Comparison of ENCODE assay signal across 8 mouse cellular contexts in genomic region chr1:160211597-160212122, GRCm38 (mm10). TPM values are rescaled to one million over a fixed set of nuclear protein-coding genes. Genes with fewer than 3 reads are reported as not detected.
DNase-seq lines count a peak whose midpoint lies in the region; ATAC-seq and TF ChIP-seq lines count a peak whose summit lies in the region.

No protein-coding gene starts in this region.

- H3K36me3 ChIP-seq in kidney, postnatal 0 days (ENCODE audit: insufficient read depth, low read length) = peaks cover 9% of the 10 kb centered on the region; the same call in 1 of the 2 replicates
- no peaks in the 10 kb centered on the region; the same call in 1 of the 2 replicates for H3K36me3 ChIP-seq in embryonic facial prominence, embryonic 11.5 days (replicated peaks; ENCODE audit: control insufficient read depth, insufficient read depth, low read depth, low read length)
- H3K36me3 ChIP-seq in neural tube, embryonic 13.5 days = peaks cover 15% of the 10 kb centered on the region

- H3K4me2 ChIP-seq in kidney, postnatal 0 days (ENCODE audit: low read length) = peak overlapping the region; percentile 56
- H3K4me2 ChIP-seq in embryonic facial prominence, embryonic 11.5 days (ENCODE audit: low read depth, low read length) = peak overlapping the region; percentile 48
- H3K4me2 ChIP-seq in neural tube, embryonic 13.5 days = peak overlapping the region; percentile 85

- 1% methylated on average over 8 of the region's 8 CpGs for WGBS in kidney, postnatal 0 days
- WGBS in embryonic facial prominence, embryonic 11.5 days = 3% methylated on average over 8 of the region's 8 CpGs
- WGBS in large intestine, adult 2 months = under 1% methylated on average over 8 of the region's 8 CpGs
- WGBS in neural tube, embryonic 13.5 days = 1% methylated on average over 8 of the region's 8 CpGs

- peak; percentile 15 for DNase-seq in kidney, postnatal 0 days (ENCODE audit: low spot score)
- DNase-seq in kidney, postnatal 25 days = no peak
- DNase-seq in embryonic facial prominence, embryonic 11.5 days (ENCODE audit: low spot score) = no peak
- peak; percentile 16 for DNase-seq in large intestine, adult 2 months (ENCODE audit: low read depth, low spot score)
- DNase-seq in thymus, postnatal 36 days = no peak
- no peak for DNase-seq in adrenal gland, adult 2 months
- no peak for DNase-seq in left cerebral cortex, adult 11 months (ENCODE audit: low spot score)

- H3K9me3 ChIP-seq in kidney, postnatal 0 days (replicated peaks; ENCODE audit: low read length) = no peaks in the 10 kb centered on the region
- no peaks in the 10 kb centered on the region for H3K9me3 ChIP-seq in embryonic facial prominence, embryonic 11.5 days (replicated peaks; ENCODE audit: control insufficient read depth, low read length)
- no peaks in the 10 kb centered on the region for H3K9me3 ChIP-seq in neural tube, embryonic 13.5 days

- peaks cover 6% of the 10 kb centered on the region; the same call in 1 of the 2 replicates for H3K4me1 ChIP-seq in kidney, postnatal 0 days (replicated peaks; ENCODE audit: insufficient read depth, low read length)
- H3K4me1 ChIP-seq in embryonic facial prominence, embryonic 11.5 days (ENCODE audit: control insufficient read depth, insufficient read depth, low read length) = no peaks in the 10 kb centered on the region
- peaks cover 35% of the 10 kb centered on the region for H3K4me1 ChIP-seq in neural tube, embryonic 13.5 days (replicated peaks)

- H3K4me3 ChIP-seq in kidney, postnatal 0 days (replicated peaks; ENCODE audit: low read depth, low read length) = peak overlapping the region; percentile 69
- H3K4me3 ChIP-seq in embryonic facial prominence, embryonic 11.5 days (ENCODE audit: low read depth, low read length) = peak overlapping the region; percentile 76
- H3K4me3 ChIP-seq in neural tube, embryonic 13.5 days = peak overlapping the region; percentile 79

- H3K27ac ChIP-seq in kidney, postnatal 0 days = peak overlapping the region; percentile 91
- no peak overlapping the region for H3K27ac ChIP-seq in embryonic facial prominence, embryonic 11.5 days (replicated peaks; ENCODE audit: low read depth, low read length)
- H3K27ac ChIP-seq in neural tube, embryonic 13.5 days (replicated peaks) = peak overlapping the region; percentile 95

- peak overlapping the region; percentile 81 for H3K9ac ChIP-seq in kidney, postnatal 0 days (ENCODE audit: low read depth, low read length)
- H3K9ac ChIP-seq in embryonic facial prominence, embryonic 11.5 days (replicated peaks; ENCODE audit: low read length) = peak overlapping the region; percentile 88
- peak overlapping the region; percentile 93 for H3K9ac ChIP-seq in neural tube, embryonic 13.5 days

- TF ChIP-seq CTCF in kidney, postnatal 0 days (IDR thresholded peaks at IDR 0.05; ENCODE audit: low read depth) = no peak

- no peaks in the 10 kb centered on the region for H3K27me3 ChIP-seq in kidney, postnatal 0 days (ENCODE audit: insufficient read depth, low read length)
- no peaks in the 10 kb centered on the region for H3K27me3 ChIP-seq in embryonic facial prominence, embryonic 11.5 days (ENCODE audit: control insufficient read depth, insufficient read depth, low read length)
- no peaks in the 10 kb centered on the region for H3K27me3 ChIP-seq in neural tube, embryonic 13.5 days

- ATAC-seq in kidney, postnatal 0 days (replicated peaks; ENCODE audit: low FRiP score, low read depth) = no peak
- no peak for ATAC-seq in embryonic facial prominence, embryonic 11.5 days (replicated peaks; ENCODE audit: insufficient number of reproducible peaks, low FRiP score, low TSS enrichment, low read depth)
- ATAC-seq in neural tube, embryonic 13.5 days (ENCODE audit: low read depth) = no peak

RNA-seq across cellular contexts. Expression of gene Cacybp, which starts 1.0 kb away (rescaled TPM):
- 180 and 182 TPM in 2 replicates for polyA plus RNA-seq in kidney, postnatal 0 days (2015; fragmentation: Nextera tagmentation; extraction: Ambion mirVana)
- 314 and 333 TPM in 2 replicates for polyA plus RNA-seq in embryonic facial prominence, embryonic 11.5 days (2014; fragmentation: Nextera tagmentation; extraction: Ambion mirVana)
- 5.1 and 7.9 TPM in 2 replicates for polyA plus RNA-seq in large intestine, adult 2 months (2012; rRNA removed)
- polyA plus RNA-seq in neural tube, embryonic 13.5 days (2015; fragmentation: Nextera tagmentation; extraction: Ambion mirVana) = 273 and 285 TPM in 2 replicates
- 100 to 1,000 TPM; 100 to 136 TPM for total RNA-seq in adrenal gland, adult 2 months (2021)
- 13.5 and 15.1 TPM in 2 replicates for polyA plus RNA-seq in adrenal gland, adult 2 months (2012; rRNA removed)

RNA-seq across cellular contexts. Expression of gene Mrps14, which starts 16.6 kb away (rescaled TPM):
- 316 and 330 TPM in 2 replicates for polyA plus RNA-seq in kidney, postnatal 0 days (2015; fragmentation: Nextera tagmentation; extraction: Ambion mirVana)
- 244 and 248 TPM in 2 replicates for polyA plus RNA-seq in embryonic facial prominence, embryonic 11.5 days (2014; fragmentation: Nextera tagmentation; extraction: Ambion mirVana)
- polyA plus RNA-seq in large intestine, adult 2 months (2012; rRNA removed) = 34.6 and 39.1 TPM in 2 replicates
- 162 and 176 TPM in 2 replicates for polyA plus RNA-seq in neural tube, embryonic 13.5 days (2015; fragmentation: Nextera tagmentation; extraction: Ambion mirVana)
- total RNA-seq in adrenal gland, adult 2 months (2021) = 100 to 1,000 TPM in 1 of 2 experiments, 10 to 100 TPM in 1; 58.0 to 106 TPM
- polyA plus RNA-seq in adrenal gland, adult 2 months (2012; rRNA removed) = 14.2 and 14.8 TPM in 2 replicates

RNA-seq across cellular contexts. Expression of gene Tnn, which starts 58.3 kb away (rescaled TPM):
- polyA plus RNA-seq in kidney, postnatal 0 days (2015; fragmentation: Nextera tagmentation; extraction: Ambion mirVana) = 0.66 and 0.72 TPM in 2 replicates
- 1.4 and 1.6 TPM in 2 replicates for polyA plus RNA-seq in embryonic facial prominence, embryonic 11.5 days (2014; fragmentation: Nextera tagmentation; extraction: Ambion mirVana)
- 0.18 and 0.20 TPM in 2 replicates for polyA plus RNA-seq in large intestine, adult 2 months (2012; rRNA removed)
- 0.04 and 0.11 TPM in 2 replicates for polyA plus RNA-seq in neural tube, embryonic 13.5 days (2015; fragmentation: Nextera tagmentation; extraction: Ambion mirVana)
- under 1 TPM; 0.17 to 0.20 TPM for total RNA-seq in adrenal gland, adult 2 months (2021)
- not detected in 2 replicates for polyA plus RNA-seq in adrenal gland, adult 2 months (2012; rRNA removed)

Comparison
In these comparisons a context has a peak if more than half of its experiments do, and no peak if none do; other contexts are left out.
1. DNase-seq: peak in kidney, postnatal 0 days (single experiment) and large intestine, adult 2 months (single experiment); none in kidney, postnatal 25 days (0 of 2), embryonic facial prominence, embryonic 11.5 days (single experiment), thymus, postnatal 36 days (0 of 2), adrenal gland, adult 2 months (single experiment) and left cerebral cortex, adult 11 months (single experiment).
2. RNA of gene Cacybp, which starts 1.0 kb away (polyA plus RNA-seq): 314 to 333 TPM in embryonic facial prominence, embryonic 11.5 days, 273 to 285 TPM in neural tube, embryonic 13.5 days and 180 to 182 TPM in kidney, postnatal 0 days; 13.5 to 15.1 TPM in adrenal gland, adult 2 months and 5.1 to 7.9 TPM in large intestine, adult 2 months; every median in the first group is over 10 times any median in the second.
3. Peak in every context shown above with its lines, with median percentiles within 50 percentile points of each other: H3K4me2 ChIP-seq, H3K4me3 ChIP-seq and H3K9ac ChIP-seq.